Mouse (Mus musculus) retina, adult 2 months (tissue): ENCODE results near the gene Tdrd12.

Experiments
- DNase-seq: peaks from one replicate; pipeline ENCODE4 v3.0.0-alpha.2; 2012; ENCODE audit warnings: low read depth, low spot score

Tdrd12 gene

GRCm38 (mm10) chr7:35447996-35448846, 89.3 kb downstream of the Tdrd12 start, which contains the start of gene Slc7a9:
Gene Slc7a9 (plus strand): TSS chr7:35448796.
- no peak for DNase-seq

- DNase-seq = no peak
Observed at GRCm38 (mm10) chr7:35447501-35447900, 90.0 kb downstream of the Tdrd12 start.

DNA sequence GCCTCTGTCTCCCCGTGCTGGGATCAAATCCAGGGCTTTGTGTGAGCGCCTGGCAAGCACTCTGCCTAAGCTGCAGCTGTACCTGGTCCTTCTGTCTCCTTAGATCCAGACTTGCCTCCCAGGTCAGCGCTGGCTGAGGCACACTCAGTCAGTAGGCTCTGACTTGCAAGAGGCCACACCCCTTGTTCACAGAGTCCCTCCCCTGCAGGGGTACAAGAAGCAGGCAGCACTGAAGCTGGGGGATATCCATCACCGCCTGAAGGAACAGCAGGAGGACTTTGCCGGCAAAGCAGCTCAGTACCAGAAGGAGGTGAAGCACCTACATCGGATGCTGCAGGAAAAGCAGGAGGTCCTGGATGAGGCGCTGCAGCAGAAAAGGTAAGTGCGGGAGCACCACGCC, 102.3 kb downstream of the Tdrd12 start:
- DNase-seq = no peak

DNA sequence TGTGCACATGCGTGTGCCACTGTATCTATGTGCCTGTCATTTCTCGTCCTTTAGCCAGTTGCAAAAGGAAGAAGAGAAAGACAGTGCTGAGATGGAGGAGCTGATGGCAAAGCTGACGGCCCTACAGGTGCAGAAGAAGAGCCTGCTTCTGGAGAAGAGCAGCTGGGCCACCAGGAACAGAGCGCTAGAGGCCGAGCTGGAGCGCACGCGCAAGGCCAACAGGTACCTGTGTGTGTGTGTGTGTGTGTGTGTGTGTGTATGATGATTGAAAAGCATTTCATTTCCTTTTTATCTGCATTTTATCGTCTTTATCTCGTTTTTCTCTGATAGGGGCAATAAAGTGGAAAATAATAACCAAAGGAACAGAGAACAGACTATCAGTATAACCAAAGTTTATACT, 109.4 kb downstream of the Tdrd12 start:
- DNase-seq = no peak

DNA sequence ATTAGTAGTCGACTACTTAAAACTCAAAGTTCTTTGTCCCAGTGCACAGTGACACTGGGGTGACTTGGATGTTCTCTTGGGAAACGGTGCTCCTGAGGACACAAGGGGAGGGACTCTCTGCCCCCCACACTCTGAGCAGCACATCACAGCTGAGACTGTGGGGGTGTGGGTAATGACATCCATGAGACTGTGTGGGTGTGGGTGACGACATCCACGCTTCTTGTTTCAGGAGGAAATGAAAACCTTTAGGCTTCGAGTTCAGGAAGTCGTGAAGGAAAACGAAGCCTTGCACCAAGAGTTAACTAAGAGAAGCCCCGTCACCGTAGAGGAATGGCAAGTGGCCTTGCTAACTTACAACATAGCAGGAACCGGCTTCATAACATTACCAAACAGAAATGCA, 114.5 kb downstream of the Tdrd12 start:
- no peak for DNase-seq
